Mouse (Mus musculus): ENCODE results near the gene Clstn2. TPM values are rescaled to one million over a fixed set of nuclear protein-coding genes. Genes with fewer than 3 reads are reported as not detected.

The Clstn2 gene
- total and polyA plus RNA-seq, 2 experiments = 0.28 to 0.31 TPM

GRCm38 (mm10) chr9:97524861-97525260 is 508.1 kb downstream of the Clstn2 start:
- H3K9ac ChIP-seq (ENCODE audit: low read depth, low read length) = no peak overlapping the region
- no peaks in the 10 kb centered on the region for H3K79me2 ChIP-seq (ENCODE audit: control insufficient read depth, insufficient read depth, low read length)
- 73% methylated on average over 3 of the region's 3 CpGs for WGBS

GRCm38 (mm10) chr9:97520771-97521170 is 512.2 kb downstream of the Clstn2 start:
- 93% methylated on average over 3 of the region's 3 CpGs for WGBS
- no peaks in the 10 kb centered on the region for H3K36me3 ChIP-seq (ENCODE audit: control insufficient read depth, insufficient read depth, low read length)
- DNase-seq (ENCODE audit: extremely low read depth, low read depth, low spot score) = no peak
- no peaks in the 10 kb centered on the region for H3K79me2 ChIP-seq (ENCODE audit: control insufficient read depth, insufficient read depth, low read length)
- H3K27ac ChIP-seq (replicated peaks; ENCODE audit: insufficient read depth, low read depth, low read length) = no peak overlapping the region
- H3K4me1 ChIP-seq (ENCODE audit: control insufficient read depth, insufficient read depth, low read length) = no peaks in the 10 kb centered on the region
- TF ChIP-seq CTCF (IDR thresholded peaks at IDR 0.05; ENCODE audit: low read depth, low read length) = no peak
- peaks cover 3% of the 10 kb centered on the region; the same call in 1 of the 2 replicates for H3K27me3 ChIP-seq (ENCODE audit: control insufficient read depth, insufficient read depth, low read length)
- H3K9ac ChIP-seq (ENCODE audit: low read depth, low read length) = no peak overlapping the region
- no peak overlapping the region for H3K4me3 ChIP-seq (ENCODE audit: insufficient read depth, low read depth, low read length)

More at GRCm38 (mm10) chr9:97524861-97525260, 508.1 kb downstream of the Clstn2 start:
- TF ChIP-seq CTCF (IDR thresholded peaks at IDR 0.05; ENCODE audit: low read depth, low read length) (no peak), POLR2A (IDR thresholded peaks at IDR 0.05; ENCODE audit: extremely low read depth, insufficient read depth, low read length) (no peak)
- Histone ChIP-seq H3K27ac (replicated peaks; ENCODE audit: insufficient read depth, low read depth, low read length) (no peak overlapping the region), H3K4me1 (ENCODE audit: control insufficient read depth, insufficient read depth, low read length) (peaks cover 5% of the 10 kb centered on the region; the same call in 1 of the 2 replicates), H3K36me3 (ENCODE audit: control insufficient read depth, insufficient read depth, low read length) (no peaks in the 10 kb centered on the region), H3K27me3 (ENCODE audit: control insufficient read depth, insufficient read depth, low read length) (no peaks in the 10 kb centered on the region; the same call in 1 of the 2 replicates), H3K4me3 (ENCODE audit: insufficient read depth, low read depth, low read length) (no peak overlapping the region)
- no peak for DNase-seq (ENCODE audit: extremely low read depth, low read depth, low spot score)

- no peaks in the 10 kb centered on the region for H3K4me1 ChIP-seq (ENCODE audit: control insufficient read depth, insufficient read depth, low read length)
- no peaks in the 10 kb centered on the region for H3K36me3 ChIP-seq (ENCODE audit: control insufficient read depth, insufficient read depth, low read length)
- TF ChIP-seq CTCF (IDR thresholded peaks at IDR 0.05; ENCODE audit: low read depth, low read length) (no peak), POLR2A (IDR thresholded peaks at IDR 0.05; ENCODE audit: extremely low read depth, insufficient read depth, low read length) (no peak)
- 62% methylated on average over 3 of the region's 3 CpGs for WGBS
- H3K9ac ChIP-seq (ENCODE audit: low read depth, low read length) = no peak overlapping the region
- H3K27ac ChIP-seq (replicated peaks; ENCODE audit: insufficient read depth, low read depth, low read length) = no peak overlapping the region
- no peak for DNase-seq (ENCODE audit: extremely low read depth, low read depth, low spot score)
- no peaks in the 10 kb centered on the region for H3K79me2 ChIP-seq (ENCODE audit: control insufficient read depth, insufficient read depth, low read length)
- H3K27me3 ChIP-seq (ENCODE audit: control insufficient read depth, insufficient read depth, low read length) = peaks cover 3% of the 10 kb centered on the region; the same call in 1 of the 2 replicates
- H3K4me3 ChIP-seq (ENCODE audit: insufficient read depth, low read depth, low read length) = no peak overlapping the region
Measured at GRCm38 (mm10) chr9:97517006-97517405, 516.0 kb downstream of the Clstn2 start.

- H3K27me3 ChIP-seq (ENCODE audit: control insufficient read depth, insufficient read depth, low read length) = peaks cover 3% of the 10 kb centered on the region; the same call in 1 of the 2 replicates
- no peak for TF ChIP-seq POLR2A (IDR thresholded peaks at IDR 0.05; ENCODE audit: extremely low read depth, insufficient read depth, low read length)
- no peak for TF ChIP-seq CTCF (IDR thresholded peaks at IDR 0.05; ENCODE audit: low read depth, low read length)
- no peak overlapping the region for H3K4me3 ChIP-seq (ENCODE audit: insufficient read depth, low read depth, low read length)
- DNase-seq (ENCODE audit: extremely low read depth, low read depth, low spot score) = no peak
- H3K4me1 ChIP-seq (ENCODE audit: control insufficient read depth, insufficient read depth, low read length) = no peaks in the 10 kb centered on the region
- WGBS = 95% methylated on average over 2 of the region's 2 CpGs
- no peak overlapping the region for H3K9ac ChIP-seq (ENCODE audit: low read depth, low read length)
- H3K36me3 ChIP-seq (ENCODE audit: control insufficient read depth, insufficient read depth, low read length) = no peaks in the 10 kb centered on the region
- no peak overlapping the region for H3K27ac ChIP-seq (replicated peaks; ENCODE audit: insufficient read depth, low read depth, low read length)
- no peaks in the 10 kb centered on the region for H3K79me2 ChIP-seq (ENCODE audit: control insufficient read depth, insufficient read depth, low read length)
Measured at GRCm38 (mm10) chr9:97514639-97515038, 518.3 kb downstream of the Clstn2 start.

GRCm38 (mm10) chr9:97512282-97512850 is 520.6 kb downstream of the Clstn2 start:
- TF ChIP-seq CTCF (IDR thresholded peaks at IDR 0.05; ENCODE audit: low read depth, low read length) = no peak
- no peak for TF ChIP-seq POLR2A (IDR thresholded peaks at IDR 0.05; ENCODE audit: extremely low read depth, insufficient read depth, low read length)
- 58% methylated on average over 3 of the region's 3 CpGs for WGBS
- Histone ChIP-seq H3K27ac (replicated peaks; ENCODE audit: insufficient read depth, low read depth, low read length) (no peak overlapping the region), H3K27me3 (ENCODE audit: control insufficient read depth, insufficient read depth, low read length) (peaks cover under 1% of the 10 kb centered on the region; the same call in 1 of the 2 replicates), H3K36me3 (ENCODE audit: control insufficient read depth, insufficient read depth, low read length) (no peaks in the 10 kb centered on the region), H3K4me3 (ENCODE audit: insufficient read depth, low read depth, low read length) (no peak overlapping the region), H3K79me2 (ENCODE audit: control insufficient read depth, insufficient read depth, low read length) (no peaks in the 10 kb centered on the region), H3K9ac (ENCODE audit: low read depth, low read length) (no peak overlapping the region), H3K4me1 (ENCODE audit: control insufficient read depth, insufficient read depth, low read length) (no peaks in the 10 kb centered on the region)
- no peak for DNase-seq (ENCODE audit: extremely low read depth, low read depth, low spot score)

GRCm38 (mm10) chr9:97501416-97501815 is 531.6 kb downstream of the Clstn2 start:
- H3K9ac ChIP-seq (ENCODE audit: low read depth, low read length) = no peak overlapping the region
- no peaks in the 10 kb centered on the region for H3K36me3 ChIP-seq (ENCODE audit: control insufficient read depth, insufficient read depth, low read length)
- H3K79me2 ChIP-seq (ENCODE audit: control insufficient read depth, insufficient read depth, low read length) = no peaks in the 10 kb centered on the region
- no peak overlapping the region for H3K27ac ChIP-seq (replicated peaks; ENCODE audit: insufficient read depth, low read depth, low read length)
- no peaks in the 10 kb centered on the region for H3K4me1 ChIP-seq (ENCODE audit: control insufficient read depth, insufficient read depth, low read length)
- H3K4me3 ChIP-seq (ENCODE audit: insufficient read depth, low read depth, low read length) = no peak overlapping the region
- 74% methylated on average over 4 of the region's 4 CpGs for WGBS
- peaks cover 2% of the 10 kb centered on the region; the same call in 1 of the 2 replicates for H3K27me3 ChIP-seq (ENCODE audit: control insufficient read depth, insufficient read depth, low read length)
- TF ChIP-seq CTCF (IDR thresholded peaks at IDR 0.05; ENCODE audit: low read depth, low read length) (no peak), POLR2A (IDR thresholded peaks at IDR 0.05; ENCODE audit: extremely low read depth, insufficient read depth, low read length) (no peak)
- no peak for DNase-seq (ENCODE audit: extremely low read depth, low read depth, low spot score)

Measured in liver, adult 2 months (tissue).